Comparison of ENCODE assay signal across 10 mouse cellular contexts in genomic region chr16:34236898-34237611, GRCm38 (mm10).
DNase-seq lines count a peak whose midpoint lies in the region; ATAC-seq and TF ChIP-seq lines count a peak whose summit lies in the region.
"Had no signal": no experiment of that assay in that cellular context is flagged by ENCODE, and none has a peak within 500 bp of the region (broad histone marks: within the 10 kb centered on the region; RNA-seq: fewer than 3 reads in every experiment).

No protein-coding gene starts in this region.

- TF ChIP-seq CTCF in cortical plate, adult 2 months (IDR thresholded peaks at IDR 0.05; ENCODE audit: extremely low read depth, insufficient read depth, low read length) = no peak

- no peaks in the 10 kb centered on the region for H3K27me3 ChIP-seq in midbrain, embryonic 13.5 days

- H3K36me3 ChIP-seq in midbrain, embryonic 13.5 days = peaks cover 60% of the 10 kb centered on the region

- H3K4me3 ChIP-seq in cortical plate, adult 2 months (ENCODE audit: insufficient read depth, low read length) = no peak overlapping the region
- no peak overlapping the region for H3K4me3 ChIP-seq in midbrain, embryonic 13.5 days (replicated peaks)

- peaks cover 28% of the 10 kb centered on the region for H3K4me1 ChIP-seq in cortical plate, adult 2 months (ENCODE audit: control insufficient read depth, insufficient read depth, low read length)
- peaks cover 3% of the 10 kb centered on the region; the same call in 1 of the 2 replicates for H3K4me1 ChIP-seq in midbrain, embryonic 13.5 days (replicated peaks)

- no peak overlapping the region for H3K9ac ChIP-seq in midbrain, embryonic 13.5 days (replicated peaks)

- no peak for DNase-seq in cerebellum, postnatal 4 days (ENCODE audit: low spot score in 2 of 2)
- DNase-seq in 3T3-L1 (ENCODE audit: low read depth, low spot score) = peak; percentile 54
- peak; percentile 72 to 82 for DNase-seq in left cerebral cortex, adult 18-20 months (ENCODE audit: low spot score in 2 of 2)
- DNase-seq: thymus, postnatal 4 days had no signal

- 81% methylated on average over 12 of the region's 12 CpGs for WGBS in midbrain, embryonic 13.5 days

- peak overlapping the region; percentile 76 for H3K27ac ChIP-seq in cortical plate, adult 2 months (ENCODE audit: insufficient read depth, low read length)
- no peak overlapping the region for H3K27ac ChIP-seq in midbrain, embryonic 13.5 days

- TF ChIP-seq POLR2A in cortical plate, adult 2 months (IDR thresholded peaks at IDR 0.05; ENCODE audit: extremely low read depth, insufficient read depth, low read length) = peak; percentile 66

- H3K9me3 ChIP-seq in midbrain, embryonic 13.5 days = no peaks in the 10 kb centered on the region

- ATAC-seq in cerebellum, adult (ENCODE audit: insufficient number of reproducible peaks, low FRiP score, low TSS enrichment) = peak; percentile 78
- no peak for ATAC-seq in midbrain, embryonic 13.5 days
- ATAC-seq in megakaryocyte progenitor cell, adult 5-6 weeks (replicated peaks; ENCODE audit: poor library complexity) = no peak
- no peak for ATAC-seq in megakaryocyte, adult 5-6 weeks (ENCODE audit: poor library complexity, severe bottlenecking)
- ATAC-seq: activated CD4-positive, CD25-positive, alpha-beta regulatory T cell, adult 4 months had no signal

- no peak overlapping the region for H3K4me2 ChIP-seq in midbrain, embryonic 13.5 days (replicated peaks)

Comparison
In these comparisons a context has a peak if more than half of its experiments do, and no peak if none do; other contexts are left out.
1. DNase-seq: peak in 3T3-L1 (single experiment) and left cerebral cortex, adult 18-20 months (2 of 2); none in cerebellum, postnatal 4 days (0 of 2).